Mouse (Mus musculus) lung, adult 2 months (tissue): Measurements from ENCODE around the gene Ccdc188.

Experiments
- CTCF ChIP-seq: fragments of 200-500 bp; IDR thresholded peaks from 2 replicates; pipeline ENCODE4 v1.5.1; 2011; ENCODE audit warnings: mild to moderate bottlenecking, low read length, control low read depth; ENCODE audit not compliant: insufficient read depth
- POLR2A ChIP-seq: fragments of 200-500 bp; IDR thresholded peaks from 2 replicates; pipeline ENCODE4 v1.6.1; 2011; ENCODE audit warnings: low read depth, mild to moderate bottlenecking, control low read depth, low read length, borderline replicate concordance; ENCODE audit errors: extremely low read depth

DNA sequence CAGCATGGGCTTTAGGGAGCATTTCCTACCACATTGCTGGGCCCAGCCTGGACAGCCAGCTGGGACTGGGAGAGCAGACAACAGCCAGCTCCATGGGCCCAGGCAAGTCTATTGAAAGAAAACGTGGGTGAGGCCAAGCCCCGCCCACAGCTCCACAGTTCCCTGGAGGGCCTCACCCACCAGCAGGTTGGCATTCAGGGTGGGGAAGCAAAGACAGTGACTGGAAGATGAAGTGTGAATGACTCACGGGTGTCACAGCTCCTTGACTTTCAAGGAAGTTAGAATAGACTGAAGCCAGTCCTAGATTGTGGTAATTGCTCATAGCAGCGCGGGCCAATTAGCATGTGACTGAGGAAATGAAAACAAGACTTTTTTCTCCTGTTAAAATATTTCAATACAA is 22.6 kb upstream of the Ccdc188 start:
- TF ChIP-seq POLR2A (no peak), CTCF (no peak)
